Mouse (Mus musculus): Measurements from ENCODE around the gene Msi2. TPM values are rescaled to one million over a fixed set of nuclear protein-coding genes. Genes with fewer than 3 reads are reported as not detected.
A peak's percentile ranks its signal among the peaks of the same experiment; 100 is the strongest.

Gene Msi2
- total RNA-seq, 2 experiments from 2014 or later = 10.2 to 13.9 TPM

DNA sequence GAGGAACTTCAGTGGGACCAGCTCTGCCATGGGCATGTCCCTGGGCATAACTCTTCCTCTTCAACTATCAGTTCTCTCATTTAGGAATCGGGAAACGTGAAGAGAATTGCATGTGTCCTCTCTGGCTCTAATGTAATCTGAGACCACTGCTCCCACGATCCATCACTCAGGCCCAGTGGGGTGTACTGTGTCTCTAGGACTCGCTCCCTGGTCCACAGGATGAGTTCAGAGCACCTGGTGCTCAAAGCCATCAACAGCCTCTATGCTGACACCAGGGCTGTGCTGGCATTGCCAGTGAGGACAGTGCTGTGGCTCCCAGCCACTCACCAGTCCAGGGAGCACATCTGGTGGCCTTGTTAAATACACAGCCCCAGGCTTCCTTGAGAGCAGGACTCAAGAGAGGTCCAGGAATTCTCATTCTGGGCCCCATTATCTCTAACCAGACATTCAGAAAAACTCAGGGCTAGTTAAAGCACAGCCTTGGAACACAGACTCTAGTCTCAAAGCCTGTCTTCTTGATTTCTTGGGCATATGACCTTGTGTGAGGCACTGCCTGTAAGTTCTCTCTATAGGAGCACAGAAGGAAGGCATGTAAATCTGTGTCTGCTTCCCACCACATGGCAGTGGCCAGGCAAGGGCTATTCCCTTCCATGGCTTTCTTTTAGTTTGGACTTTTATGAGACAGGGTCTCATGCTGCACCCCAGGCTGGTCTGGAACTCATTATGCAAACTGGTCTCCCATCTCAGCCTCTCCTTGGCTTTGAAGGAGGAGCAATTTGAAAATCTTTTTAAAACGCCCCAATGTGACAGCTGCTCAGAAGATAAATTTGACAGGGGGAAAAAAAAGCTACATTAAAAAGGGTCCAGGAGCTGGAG lies 211.5 kb downstream of the Msi2 start:
- ATAC-seq (replicated peaks; ENCODE audit: low FRiP score, poor library complexity, severe bottlenecking) = no peak

DNA sequence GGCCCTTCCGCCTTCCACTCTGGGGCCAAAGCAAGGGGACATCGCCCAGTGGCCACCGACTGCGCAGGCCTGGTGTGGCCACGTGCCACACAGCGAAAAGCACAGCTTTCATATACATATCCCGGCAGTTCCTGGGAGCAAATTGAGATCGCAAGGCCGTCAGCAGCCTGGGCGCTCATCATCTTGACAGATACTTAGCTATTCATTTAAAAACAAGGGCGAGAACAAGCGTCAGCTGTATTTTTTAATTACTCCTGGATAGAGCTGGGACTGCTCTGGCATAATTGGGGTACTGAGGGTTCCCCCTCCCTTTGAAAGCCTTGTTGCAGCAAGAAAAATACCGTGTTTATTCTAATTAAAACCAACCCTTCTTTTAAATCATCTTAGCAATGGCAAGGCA lies 212.2 kb downstream of the Msi2 start:
- ATAC-seq (replicated peaks; ENCODE audit: low FRiP score, poor library complexity, severe bottlenecking) = no peak

DNA sequence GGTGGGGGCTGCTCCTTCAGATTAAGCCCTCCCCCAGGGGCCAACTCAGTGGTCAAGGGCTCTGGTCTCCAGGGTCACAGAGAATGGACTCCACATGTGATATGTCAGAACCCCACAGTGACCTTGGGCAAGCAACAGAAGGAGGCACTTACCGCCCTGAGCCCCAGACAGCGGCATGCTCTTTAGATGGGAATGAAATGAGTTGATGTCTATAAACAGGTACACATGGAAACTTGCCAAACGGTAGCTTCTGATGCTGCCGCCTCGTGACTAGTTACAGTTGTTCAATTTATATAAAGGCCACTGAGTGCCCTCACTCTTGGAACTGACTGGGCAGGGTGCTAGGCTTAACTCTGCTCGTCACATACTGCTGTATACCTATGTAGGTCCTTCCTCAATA lies 215.7 kb downstream of the Msi2 start:
- no peak for ATAC-seq (replicated peaks; ENCODE audit: low FRiP score, poor library complexity, severe bottlenecking)

DNA sequence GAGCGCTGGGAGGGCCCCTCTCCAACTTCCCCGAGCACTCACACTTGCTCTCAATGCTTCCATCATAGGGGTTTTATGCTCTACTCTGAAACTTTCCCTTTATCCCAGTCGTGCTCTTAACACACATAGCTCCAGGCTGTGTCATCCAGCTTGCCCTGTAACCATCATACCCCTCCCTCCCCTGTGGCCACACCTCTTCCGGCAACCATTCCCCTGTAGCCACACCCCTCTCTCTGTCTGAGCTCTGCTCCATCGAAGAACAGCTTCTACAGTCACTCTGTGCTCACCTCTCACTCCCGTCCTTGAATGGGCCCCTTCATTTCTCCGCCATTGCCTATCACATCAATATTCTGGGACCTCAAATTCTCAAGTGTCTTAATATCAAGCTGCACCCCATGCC lies 219.8 kb downstream of the Msi2 start:
- ATAC-seq (replicated peaks; ENCODE audit: low FRiP score, poor library complexity, severe bottlenecking) = 0 out of 2 replicates have a peak, but pooled peaks have one; percentile 41

DNA sequence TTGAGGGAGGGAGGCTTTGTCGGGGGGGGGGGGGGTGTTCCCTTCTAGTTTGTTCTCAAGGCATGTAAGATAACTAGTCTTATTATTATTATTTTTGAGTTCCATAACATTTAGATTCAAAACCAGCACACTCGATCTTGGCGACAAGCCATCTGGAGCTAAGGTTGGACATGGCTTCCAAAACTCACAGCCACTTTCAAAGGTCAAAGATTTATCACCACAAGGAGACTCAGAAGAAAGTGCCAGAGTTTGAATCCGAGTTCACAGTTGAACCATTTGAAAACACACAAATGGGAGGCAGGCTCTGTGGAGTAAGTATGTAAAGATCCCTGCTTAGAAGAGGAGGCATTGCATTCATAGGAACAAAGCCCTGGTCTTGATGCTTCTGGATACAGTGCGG lies 221.9 kb downstream of the Msi2 start:
- ATAC-seq (replicated peaks; ENCODE audit: low FRiP score, poor library complexity, severe bottlenecking) = no peak

DNA sequence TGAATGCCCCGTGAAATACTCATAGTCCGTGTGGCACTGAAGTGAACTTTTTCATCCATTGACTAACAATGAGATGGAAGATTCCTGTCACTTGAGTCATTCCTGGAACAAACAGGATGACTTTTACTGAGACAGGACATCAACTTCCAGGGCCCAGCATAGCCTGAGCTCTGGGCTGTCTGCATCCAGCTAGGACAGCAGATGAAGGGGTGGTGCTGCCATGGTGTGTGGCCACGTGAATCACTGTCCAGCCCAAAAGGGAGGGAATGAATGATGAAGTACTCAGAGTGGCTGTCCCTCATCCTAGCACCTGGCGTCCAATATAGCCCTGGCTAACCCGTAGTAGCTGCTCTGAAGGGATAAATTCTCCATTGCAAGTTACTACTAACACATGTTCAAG lies 222.6 kb downstream of the Msi2 start:
- ATAC-seq (replicated peaks; ENCODE audit: low FRiP score, poor library complexity, severe bottlenecking) = no peak

DNA sequence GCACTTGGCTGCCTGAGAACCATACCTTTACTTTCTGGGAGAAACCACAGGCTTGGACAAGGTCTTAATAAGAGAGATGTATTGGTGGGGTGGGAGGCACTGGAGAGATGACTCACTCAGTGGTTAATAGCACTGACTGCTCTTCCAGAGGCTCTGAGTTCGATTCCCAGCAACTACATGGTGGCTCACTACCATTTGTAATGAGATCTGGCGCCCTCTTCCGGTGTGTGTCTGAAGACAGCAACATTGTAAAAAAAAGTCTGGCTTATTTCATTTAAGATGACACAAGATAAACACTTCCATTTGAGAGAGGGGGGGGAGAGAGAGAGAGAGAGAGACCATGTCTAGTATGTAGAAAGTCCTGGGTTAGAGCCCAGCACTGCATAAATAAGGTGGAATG lies 223.3 kb downstream of the Msi2 start:
- ATAC-seq (replicated peaks; ENCODE audit: low FRiP score, poor library complexity, severe bottlenecking) = no peak

DNA sequence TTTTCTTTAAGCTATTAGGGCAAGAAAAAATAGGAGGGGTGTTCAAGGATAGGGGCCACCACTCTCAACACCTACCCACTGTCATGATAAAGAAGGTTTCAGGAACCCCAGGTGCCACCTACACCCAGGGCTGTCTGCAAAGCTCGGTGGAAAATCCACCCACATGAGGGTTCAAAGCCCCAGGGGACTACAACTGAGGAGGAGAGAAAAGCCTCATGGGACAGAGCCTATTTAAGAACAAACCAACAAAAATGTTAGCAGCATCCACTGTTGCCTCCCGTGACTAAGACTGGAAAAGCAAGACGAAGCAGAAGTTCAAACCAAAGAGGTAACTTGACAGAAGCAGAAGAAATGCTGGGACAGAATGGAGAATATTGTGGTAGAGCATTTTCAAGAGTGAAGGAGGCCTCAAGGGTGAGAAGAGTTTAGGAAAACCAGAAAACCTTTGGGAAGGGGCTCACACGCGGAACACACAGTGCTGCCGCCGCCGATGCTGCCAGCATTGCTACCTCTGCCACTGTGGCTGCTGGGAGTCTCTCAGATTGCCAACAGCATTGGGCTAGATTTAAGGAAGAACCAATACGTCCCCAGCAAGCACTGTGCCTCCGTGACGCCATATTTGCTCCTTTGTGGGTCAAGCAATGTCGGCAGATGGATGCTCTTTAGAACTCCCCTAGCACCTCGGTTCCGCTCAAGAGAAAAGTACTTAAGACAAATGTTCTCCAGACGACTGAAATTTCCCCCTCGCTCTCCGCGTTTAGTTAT lies 224.3 kb downstream of the Msi2 start:
- ATAC-seq (replicated peaks; ENCODE audit: low FRiP score, poor library complexity, severe bottlenecking) = no peak

DNA sequence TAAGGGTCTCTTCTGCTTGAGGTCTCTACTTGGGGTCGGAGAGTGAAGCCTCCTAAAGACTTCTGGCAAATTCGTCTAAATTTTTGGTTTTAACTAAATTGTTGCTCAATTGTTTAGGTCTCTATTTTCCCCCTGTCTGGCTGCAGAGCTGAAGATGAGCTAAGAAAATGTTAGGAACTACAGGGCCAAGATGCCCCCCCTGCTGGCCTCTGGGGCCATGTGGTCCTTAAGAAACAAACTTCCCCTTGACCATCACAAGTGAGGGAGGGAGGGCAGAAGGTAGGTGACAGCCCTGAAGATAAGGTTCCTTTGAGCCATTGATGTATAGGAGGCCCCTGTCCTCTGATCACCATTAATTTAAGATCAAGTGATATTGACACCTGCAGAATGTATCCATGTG lies 225.7 kb downstream of the Msi2 start:
- no peak for ATAC-seq (replicated peaks; ENCODE audit: low FRiP score, poor library complexity, severe bottlenecking)

DNA sequence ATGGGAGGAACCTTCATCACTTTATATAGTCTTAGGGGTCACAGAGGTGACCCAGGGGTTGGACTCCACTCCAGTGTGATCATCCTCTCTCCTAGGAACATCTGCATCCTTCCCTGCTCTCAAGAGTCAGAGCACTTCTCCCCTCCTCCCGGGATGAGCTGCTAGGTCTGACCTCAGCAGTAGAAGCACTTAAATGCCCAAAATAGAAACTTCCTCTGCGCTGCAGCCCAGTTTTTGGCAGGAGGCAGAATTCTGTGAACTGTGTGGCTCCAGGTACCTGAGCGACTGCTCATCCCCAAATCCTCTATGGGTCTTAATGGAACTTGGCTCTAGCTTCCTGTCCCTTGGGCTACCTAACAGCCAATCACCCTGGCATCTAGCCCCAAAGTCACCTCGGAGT lies 228.3 kb downstream of the Msi2 start:
- no peak for ATAC-seq (replicated peaks; ENCODE audit: low FRiP score, poor library complexity, severe bottlenecking)

DNA sequence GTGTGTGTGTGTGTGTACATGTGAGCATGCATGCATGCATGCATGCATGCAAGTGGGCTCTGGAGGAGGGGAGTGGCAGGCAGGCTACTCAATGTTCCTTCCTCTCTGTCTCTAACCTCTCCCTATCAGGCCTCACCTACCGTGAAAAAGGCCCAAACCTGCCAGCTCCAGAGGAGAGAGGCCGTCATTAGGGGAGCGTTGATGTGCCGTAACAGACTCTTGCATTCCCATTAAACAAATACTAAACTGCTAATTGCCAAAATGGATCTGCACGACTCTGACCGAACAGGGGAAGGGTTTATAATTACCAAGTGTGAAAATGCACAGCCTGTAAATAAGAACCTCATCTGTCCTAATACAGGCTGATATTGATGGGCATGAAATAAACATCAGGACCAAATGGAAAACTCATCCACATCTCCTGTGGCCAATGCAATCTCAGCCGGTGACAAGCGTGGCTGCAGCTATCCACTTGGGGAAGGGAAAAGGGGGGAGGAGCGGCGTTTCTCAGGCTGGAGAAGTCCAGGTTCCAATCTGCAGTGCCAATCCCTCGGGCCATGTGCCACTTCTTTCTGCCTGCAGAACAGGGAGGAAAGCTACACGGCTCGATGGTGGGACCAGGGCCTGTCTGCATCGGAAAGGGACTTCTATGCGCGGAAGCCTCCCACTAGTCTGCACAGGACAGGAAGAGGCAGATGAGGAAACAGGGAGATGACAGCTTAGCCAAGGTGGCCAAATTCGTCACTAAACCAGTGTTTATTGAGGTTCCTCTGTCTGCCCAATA lies 229.2 kb downstream of the Msi2 start:
- ATAC-seq (replicated peaks; ENCODE audit: low FRiP score, poor library complexity, severe bottlenecking) = no peak

DNA sequence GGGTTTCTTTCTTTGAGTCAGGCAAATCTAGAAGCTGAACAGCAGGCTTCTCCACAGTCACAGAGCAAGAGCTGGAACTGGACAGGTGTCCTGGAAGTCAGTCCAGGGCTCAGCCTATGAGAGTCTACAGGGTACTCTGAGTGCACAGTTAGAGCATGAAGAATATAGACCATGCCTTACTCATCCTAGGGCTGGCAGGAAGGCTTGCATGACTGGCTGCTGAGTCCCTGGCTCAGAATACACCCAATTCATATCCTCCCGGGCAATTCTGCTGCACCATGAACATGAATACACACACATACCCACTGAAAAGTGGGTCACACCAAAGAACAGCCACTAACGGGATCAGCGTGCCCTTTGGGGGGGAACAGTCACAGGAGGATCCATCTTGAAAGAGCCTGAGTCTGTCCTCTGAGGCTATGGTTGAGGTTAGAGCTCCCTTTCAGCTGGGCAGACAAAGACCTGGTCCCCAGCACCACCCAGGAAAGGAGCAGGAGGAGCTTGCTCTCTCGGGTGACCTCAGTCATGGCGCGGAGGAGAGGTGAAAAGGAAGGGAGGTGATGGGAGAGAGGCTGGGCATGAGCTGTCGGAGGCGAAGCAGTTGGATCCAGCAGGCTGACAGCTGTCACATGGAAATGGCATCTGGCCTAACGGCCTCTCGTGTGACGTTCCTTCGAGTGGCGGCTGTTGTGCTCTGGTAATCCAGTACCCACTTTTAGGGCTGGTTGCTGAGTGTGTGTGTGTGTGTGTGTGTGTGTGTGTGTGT lies 230.0 kb downstream of the Msi2 start:
- ATAC-seq (replicated peaks; ENCODE audit: low FRiP score, poor library complexity, severe bottlenecking) = no peak

DNA sequence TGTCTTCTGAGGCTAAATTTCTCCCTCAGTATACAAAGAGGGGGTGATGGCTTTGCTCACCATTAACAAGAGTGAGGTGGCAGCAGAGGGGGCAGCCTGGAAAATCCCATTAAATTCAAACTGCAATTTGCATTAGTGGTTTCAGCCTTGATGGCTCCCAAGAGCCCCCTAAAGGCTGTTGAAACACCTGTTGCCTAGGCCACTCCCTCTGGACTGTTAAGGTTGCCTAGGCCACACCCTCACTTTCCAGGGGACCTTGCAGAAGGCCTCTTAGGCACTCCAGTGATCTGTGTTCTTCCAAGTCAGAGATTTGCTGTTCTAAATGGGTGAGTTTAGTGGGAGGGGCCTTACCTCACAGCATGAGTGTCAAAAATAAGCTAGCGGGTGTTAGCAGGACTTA lies 232.3 kb downstream of the Msi2 start:
- no peak for ATAC-seq (replicated peaks; ENCODE audit: low FRiP score, poor library complexity, severe bottlenecking)

DNA sequence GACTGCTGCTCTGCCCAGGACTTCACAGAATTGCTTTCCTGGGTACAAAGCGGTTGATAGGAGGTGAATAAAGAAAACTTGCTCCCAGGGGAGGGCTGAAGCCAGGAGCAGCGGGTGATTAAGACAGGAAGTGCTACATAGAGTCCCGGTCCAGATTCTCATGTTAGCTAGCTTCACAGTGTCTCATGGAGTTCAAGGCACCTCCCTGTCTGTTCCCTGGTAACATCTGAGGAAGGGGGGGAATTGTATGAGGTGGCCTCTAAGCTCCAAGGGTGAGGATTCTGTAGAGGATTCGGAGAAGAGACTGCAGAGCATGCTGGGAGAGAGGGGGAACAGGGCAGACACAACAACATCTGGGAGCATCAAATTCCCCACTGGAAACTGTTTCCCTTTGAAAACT lies 233.2 kb downstream of the Msi2 start:
- no peak for ATAC-seq (replicated peaks; ENCODE audit: low FRiP score, poor library complexity, severe bottlenecking)

DNA sequence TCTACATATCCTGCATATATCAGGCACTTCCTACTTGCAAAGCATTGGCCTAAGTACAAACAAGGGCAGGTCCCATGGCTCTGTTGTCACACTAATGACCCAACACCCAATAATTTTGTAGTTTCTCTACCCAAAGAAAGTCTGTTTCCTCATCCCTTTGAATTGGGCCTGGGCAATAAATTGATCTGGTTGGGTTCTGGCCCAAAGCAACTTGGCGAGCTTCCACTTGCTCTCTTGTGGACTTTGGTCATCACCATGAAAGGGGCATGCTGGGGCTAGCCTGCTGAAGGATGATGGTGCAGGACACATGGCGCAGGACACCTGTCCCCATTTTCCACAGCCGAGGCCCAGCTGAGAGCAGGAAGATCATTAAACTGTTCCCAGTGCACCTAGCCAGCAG lies 234.3 kb downstream of the Msi2 start:
- no peak for ATAC-seq (replicated peaks; ENCODE audit: low FRiP score, poor library complexity, severe bottlenecking)

DNA sequence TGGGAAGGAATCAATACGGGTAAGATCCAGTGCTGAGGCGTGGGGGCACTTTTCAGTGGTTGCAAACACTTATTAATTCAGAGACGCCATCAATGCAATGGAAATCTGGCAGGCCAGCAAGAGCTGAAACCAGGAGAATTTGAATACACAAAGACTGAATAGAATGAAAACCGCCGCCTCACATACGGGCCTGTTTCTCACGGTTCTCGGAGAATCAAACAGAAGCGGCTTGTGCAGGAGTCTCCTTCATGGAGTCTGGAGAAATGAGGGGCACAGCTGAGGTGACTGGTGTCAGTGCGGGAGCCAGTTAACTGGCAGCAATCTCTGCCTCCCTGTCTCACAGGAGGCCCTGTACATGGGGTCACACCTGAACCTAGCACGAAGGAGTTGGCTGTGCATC lies 235.7 kb downstream of the Msi2 start:
- no peak for ATAC-seq (replicated peaks; ENCODE audit: low FRiP score, poor library complexity, severe bottlenecking)

DNA sequence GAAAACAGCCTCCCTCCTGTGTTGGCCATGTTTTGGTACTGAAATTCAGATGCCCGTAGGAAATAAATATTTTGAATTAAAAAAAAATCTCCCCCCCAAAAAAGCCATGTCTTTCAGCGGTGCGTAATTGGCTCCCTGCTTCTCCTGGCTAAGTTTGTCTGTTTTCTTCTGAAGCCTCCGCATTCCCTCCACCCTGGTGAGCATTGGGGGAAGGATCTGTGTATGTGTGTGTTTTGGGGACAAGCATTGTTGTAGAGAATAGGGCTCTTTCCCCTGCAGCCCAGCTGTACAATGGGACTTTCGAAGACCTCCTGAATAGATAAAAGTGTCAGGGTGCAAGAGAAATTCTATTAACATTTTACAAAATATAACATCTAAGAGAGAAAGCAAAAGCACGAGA lies 236.1 kb downstream of the Msi2 start:
- ATAC-seq (replicated peaks; ENCODE audit: low FRiP score, poor library complexity, severe bottlenecking) = no peak

DNA sequence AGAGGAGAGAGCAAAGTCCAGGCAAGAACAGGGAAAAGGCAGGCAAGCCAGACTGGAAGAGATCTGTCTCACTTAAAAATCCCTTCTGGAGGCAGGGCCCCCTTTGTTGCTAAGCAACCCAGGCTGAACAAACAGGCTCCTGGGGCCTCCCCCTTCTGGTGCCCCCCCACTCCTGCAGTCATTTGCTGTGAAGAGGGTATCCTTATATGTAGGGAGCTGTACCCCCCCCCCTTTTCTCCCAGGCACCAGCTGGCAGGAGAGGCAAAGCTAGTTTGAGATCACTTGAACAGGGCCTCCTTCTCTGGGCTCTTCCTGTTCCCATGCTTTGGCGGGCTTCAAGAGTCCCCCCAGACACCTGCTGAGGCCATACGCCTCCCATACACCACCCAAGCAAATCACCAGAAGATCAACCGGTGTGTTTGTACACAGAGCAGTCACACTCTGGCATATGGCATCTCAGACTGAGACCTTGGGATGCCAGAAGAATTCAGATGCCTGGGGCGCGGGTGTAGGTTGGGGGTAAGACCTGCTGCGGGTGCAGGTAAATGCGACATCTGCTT lies 236.6 kb downstream of the Msi2 start:
- no peak for ATAC-seq (replicated peaks; ENCODE audit: low FRiP score, poor library complexity, severe bottlenecking)

DNA sequence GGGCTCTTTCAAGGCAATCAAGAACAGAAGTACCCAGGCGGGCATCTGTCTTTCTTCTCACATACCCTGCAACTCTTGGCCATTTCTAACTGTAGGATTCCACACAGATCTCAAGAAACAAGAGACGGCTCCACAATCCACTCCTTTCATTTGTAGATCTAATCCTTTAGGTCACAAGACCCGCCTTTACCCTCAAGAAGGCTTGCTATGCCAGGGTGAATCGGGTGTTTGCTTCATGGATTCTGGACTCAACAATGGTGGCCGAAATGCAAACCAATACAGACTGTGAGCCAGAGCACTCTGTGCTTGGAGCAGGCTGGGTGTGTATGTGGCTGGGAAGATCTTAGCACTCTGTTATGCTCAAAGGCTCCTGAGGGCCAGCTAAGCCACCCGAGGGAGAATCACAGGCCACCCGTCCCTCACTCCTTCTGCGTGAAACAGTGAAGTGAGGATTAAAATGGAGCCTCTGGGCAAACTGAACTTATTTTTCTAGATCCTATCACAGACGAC lies 237.2 kb downstream of the Msi2 start:
- no peak for ATAC-seq (replicated peaks; ENCODE audit: low FRiP score, poor library complexity, severe bottlenecking)
